Mouse (Mus musculus) heart, postnatal 0 days (tissue): ENCODE data around the gene Mrpl49.
A peak's percentile ranks its signal among the peaks of the same experiment; 100 is the strongest.

ENCODE experiments used
- CTCF ChIP-seq: IDR thresholded peaks from 2 replicates; pipeline ENCODE4 v1.5.1; 2016; ENCODE audit warnings: antibody characterized with exemption, control low read depth, low read depth
- EP300 ChIP-seq: IDR thresholded peaks from 2 replicates; pipeline ENCODE4 v1.6.1; 2016; ENCODE audit warnings: antibody characterized with exemption, low read depth

GRCm38 (mm10) chr19:6016532-6016931 lies 41.1 kb downstream of the Mrpl49 start:
- peak; percentile 7; the same call in 1 of the 2 replicates for TF ChIP-seq CTCF
- TF ChIP-seq EP300, result no peak
